Mouse (Mus musculus): ENCODE results near the gene 2210016F16Rik. TPM values are rescaled to one million over a fixed set of nuclear protein-coding genes. Genes with fewer than 3 reads are reported as not detected.
"Not testable (repeated sequence)": the region's sequence is repeated elsewhere in the genome, so short reads cannot be mapped to it uniquely, and the experiment has no call there.

The 2210016F16Rik gene
- 33.2 and 35.7 TPM in 2 replicates for polyA plus RNA-seq (2015; fragmentation: Nextera tagmentation; extraction: Ambion mirVana)

DNA sequence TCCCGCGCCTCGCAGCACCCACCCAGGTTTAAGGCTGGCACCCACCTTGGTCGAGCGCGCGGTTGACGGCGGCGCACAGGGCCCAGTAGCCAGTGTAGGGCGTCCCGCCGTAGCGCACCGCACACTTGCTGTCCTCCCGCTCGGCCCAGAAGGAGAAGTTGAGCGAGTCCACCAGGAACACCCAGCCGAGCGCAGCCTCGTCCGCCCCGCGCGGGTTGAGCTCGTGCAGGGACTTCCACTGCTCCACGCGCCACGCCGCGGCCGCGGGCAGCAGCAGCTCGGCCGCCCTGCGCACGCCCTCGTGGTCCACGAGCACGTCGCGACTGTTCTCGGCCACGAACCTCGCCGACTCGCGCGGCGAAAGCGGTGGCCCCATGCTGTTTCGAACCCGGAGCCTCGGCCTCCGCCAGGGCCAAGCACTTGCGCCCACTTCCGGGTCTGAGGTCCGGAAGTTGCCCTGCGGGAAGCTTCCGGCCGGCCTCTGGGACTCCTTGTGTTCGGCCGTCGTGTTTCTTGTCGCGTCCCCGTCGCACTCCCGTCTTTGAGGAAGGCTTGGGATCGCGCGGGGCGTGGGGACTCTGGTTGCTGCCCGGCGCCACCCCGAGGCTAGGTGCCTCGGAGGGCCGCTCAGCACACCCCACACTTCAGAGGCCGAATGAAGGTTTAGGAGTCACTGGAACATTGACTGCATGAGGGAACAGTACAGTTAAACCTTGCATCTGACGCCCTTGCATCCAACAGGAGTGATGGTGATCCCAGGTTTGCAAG, at the start of gene 2210016F16Rik:
2210016F16Rik (minus strand) TSS at position 447 of the 768 bp plus-strand sequence.
- 2% methylated on average over 79 of the region's 80 CpGs for WGBS
- ATAC-seq (ENCODE audit: borderline replicate concordance, extremely low read depth, low FRiP score, low TSS enrichment), result peak; percentile 72
- Histone ChIP-seq H3K27ac (peak within 1 kb of the TSS; percentile 59), H3K4me2 (peak within 1 kb of the TSS; percentile 95), H3K9me3 (peaks cover 6% of the 10 kb centered on the region; the same call in 1 of the 2 replicates), H3K4me3 (peak within 1 kb of the TSS; percentile 88), H3K4me1 (peaks cover 11% of the 10 kb centered on the region), H3K36me3 (peaks cover 30% of the 10 kb centered on the region), H3K27me3 (no peaks in the 10 kb centered on the region), H3K9ac (peak within 1 kb of the TSS; percentile 83)

DNA sequence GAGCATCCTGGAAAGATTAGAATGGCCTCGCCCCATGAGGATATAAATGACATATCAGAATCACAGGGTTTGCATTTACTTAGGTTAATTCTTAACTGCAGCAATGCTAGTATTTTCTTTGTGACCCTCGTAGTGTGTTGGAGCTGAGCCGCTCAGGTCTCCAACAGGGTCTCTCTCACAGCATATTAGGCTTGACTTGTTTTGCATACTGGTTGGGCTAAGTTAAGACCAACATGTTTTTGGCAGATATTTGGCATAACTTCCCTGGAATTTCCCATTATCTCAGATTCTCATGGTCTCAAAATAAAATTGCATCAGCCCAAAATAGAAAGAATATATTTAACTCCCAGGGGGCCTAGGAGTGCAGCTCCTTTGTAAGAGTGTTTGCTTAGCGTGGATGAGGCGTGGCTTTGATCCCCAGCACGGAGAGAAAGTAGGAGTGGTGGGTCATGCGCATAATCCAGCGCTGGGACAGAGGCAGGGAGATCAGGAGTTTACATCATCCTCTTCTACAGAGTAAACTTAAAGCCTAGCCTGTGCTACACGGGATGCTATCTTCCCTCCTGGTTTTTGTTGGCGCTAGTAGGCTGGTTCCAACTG, 38.1 kb upstream of the 2210016F16Rik start:
- H3K9ac ChIP-seq, result no peak overlapping the region
- no peak overlapping the region for H3K4me2 ChIP-seq
- H3K36me3 ChIP-seq, result no peaks in the 10 kb centered on the region
- H3K27me3 ChIP-seq, result no peaks in the 10 kb centered on the region
- ATAC-seq (ENCODE audit: borderline replicate concordance, extremely low read depth, low FRiP score, low TSS enrichment), result peak; percentile 79
- no peaks in the 10 kb centered on the region for H3K9me3 ChIP-seq
- 25% methylated on average over 10 of the region's 10 CpGs for WGBS
- no peak overlapping the region for H3K4me3 ChIP-seq
- peak overlapping the region; percentile 70 for H3K27ac ChIP-seq
- H3K4me1 ChIP-seq, result peaks cover 11% of the 10 kb centered on the region

DNA sequence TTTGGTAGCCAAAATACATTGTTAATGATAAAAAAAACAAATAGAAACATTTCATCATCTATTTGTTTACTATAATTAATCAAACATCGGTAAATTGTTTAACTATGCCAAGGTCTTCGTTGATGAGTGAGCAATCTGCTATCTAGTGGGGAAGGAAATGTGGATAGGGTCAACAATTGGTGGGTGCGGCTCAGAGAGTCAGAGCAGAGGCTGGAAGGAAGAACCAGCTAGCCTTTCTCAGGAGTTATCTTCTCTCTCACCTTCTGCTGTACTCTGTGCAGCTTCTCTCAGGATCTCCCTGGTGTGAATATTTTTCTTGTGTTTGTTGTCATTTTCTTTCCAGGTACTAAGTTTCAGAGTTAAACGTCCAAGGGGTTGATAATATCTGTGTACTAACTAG, 37.2 kb upstream of the 2210016F16Rik start:
- Histone ChIP-seq H3K36me3 (no peaks in the 10 kb centered on the region), H3K27ac (no peak overlapping the region), H3K9ac (no peak overlapping the region), H3K4me2 (no peak overlapping the region), H3K9me3 (no peaks in the 10 kb centered on the region), H3K4me1 (peaks cover 11% of the 10 kb centered on the region), H3K4me3 (no peak overlapping the region), H3K27me3 (no peaks in the 10 kb centered on the region)
- ATAC-seq (ENCODE audit: borderline replicate concordance, extremely low read depth, low FRiP score, low TSS enrichment), result no peak
- 50% methylated on average over 4 of the region's 4 CpGs for WGBS

DNA sequence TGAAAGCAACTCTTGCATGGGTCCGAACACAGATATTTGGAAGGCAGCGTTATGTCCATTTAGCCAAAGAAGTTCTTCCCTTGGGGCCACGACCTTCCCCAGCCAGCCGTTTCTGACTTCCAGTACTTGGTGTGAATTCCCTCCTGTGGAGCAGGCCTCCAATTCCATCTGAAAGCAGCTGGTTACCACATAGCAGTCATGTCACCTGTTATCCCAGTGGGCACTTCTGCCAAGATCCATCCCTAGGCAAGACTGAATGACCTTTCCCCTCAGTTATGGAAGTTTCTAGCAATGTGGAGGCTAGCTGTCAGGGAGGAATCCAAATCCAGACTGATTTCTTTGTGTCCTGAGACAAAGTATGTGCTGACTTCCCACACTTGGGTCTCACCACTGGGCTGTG, 36.0 kb upstream of the 2210016F16Rik start:
- 78% methylated on average over 4 of the region's 4 CpGs for WGBS
- Histone ChIP-seq H3K9me3 (no peaks in the 10 kb centered on the region), H3K27ac (no peak overlapping the region), H3K36me3 (no peaks in the 10 kb centered on the region), H3K27me3 (no peaks in the 10 kb centered on the region), H3K4me3 (no peak overlapping the region), H3K4me1 (peaks cover 11% of the 10 kb centered on the region), H3K9ac (no peak overlapping the region), H3K4me2 (no peak overlapping the region)
- no peak for ATAC-seq (ENCODE audit: borderline replicate concordance, extremely low read depth, low FRiP score, low TSS enrichment)

DNA sequence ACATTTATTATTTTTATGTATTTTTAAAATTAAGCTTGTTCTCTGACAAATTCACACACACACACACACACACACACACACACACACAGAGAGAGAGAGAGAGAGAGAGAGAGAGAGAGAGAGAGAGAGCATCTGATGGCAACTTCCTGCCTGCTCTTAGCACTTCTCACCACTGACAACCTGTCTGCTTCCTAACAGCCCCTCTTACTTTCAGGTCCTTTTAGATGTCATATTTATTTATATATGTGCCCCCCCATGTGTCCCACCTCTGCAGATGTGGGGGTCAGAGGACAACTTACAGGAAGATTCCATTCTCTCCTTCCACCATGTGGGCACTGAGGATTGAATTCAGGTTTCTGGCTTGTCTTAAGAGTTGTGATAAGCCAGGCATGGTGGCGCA, 34.2 kb upstream of the 2210016F16Rik start:
- Histone ChIP-seq H3K4me3 (no peak overlapping the region), H3K9ac (no peak overlapping the region), H3K4me1 (peaks cover 11% of the 10 kb centered on the region), H3K27ac (no peak overlapping the region), H3K36me3 (no peaks in the 10 kb centered on the region), H3K4me2 (no peak overlapping the region), H3K27me3 (no peaks in the 10 kb centered on the region), H3K9me3 (no peaks in the 10 kb centered on the region)
- 97% methylated on average over 1 of the region's 1 CpGs for WGBS
- no peak for ATAC-seq (ENCODE audit: borderline replicate concordance, extremely low read depth, low FRiP score, low TSS enrichment)

DNA sequence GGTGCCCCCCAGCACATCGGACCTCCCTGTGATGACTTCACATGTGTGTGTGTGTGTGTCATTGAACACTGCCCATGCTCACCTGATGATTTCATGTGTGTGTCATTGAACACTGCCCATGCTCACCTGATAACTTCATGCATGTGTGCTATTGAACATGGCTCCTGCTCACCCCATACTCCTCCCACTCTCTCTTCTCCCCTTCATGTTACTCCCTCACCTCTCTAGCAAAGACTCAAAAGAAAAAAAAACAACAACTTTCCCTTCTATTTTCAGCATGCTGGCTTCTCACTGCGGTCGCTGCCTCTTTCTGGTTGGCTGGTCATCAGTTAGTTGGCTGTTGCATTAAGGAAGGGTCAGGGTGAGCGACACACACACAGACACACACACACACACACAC, 33.6 kb upstream of the 2210016F16Rik start:
- H3K4me1 ChIP-seq, result peaks cover 10% of the 10 kb centered on the region
- H3K27ac ChIP-seq, result no peak overlapping the region
- H3K9me3 ChIP-seq, result no peaks in the 10 kb centered on the region
- H3K36me3 ChIP-seq, result no peaks in the 10 kb centered on the region
- H3K4me2 ChIP-seq, result no peak overlapping the region
- no peak overlapping the region for H3K9ac ChIP-seq
- no peaks in the 10 kb centered on the region for H3K27me3 ChIP-seq
- no peak overlapping the region for H3K4me3 ChIP-seq
- WGBS, result 81% methylated on average over 4 of the region's 4 CpGs
- no peak for ATAC-seq (ENCODE audit: borderline replicate concordance, extremely low read depth, low FRiP score, low TSS enrichment)

DNA sequence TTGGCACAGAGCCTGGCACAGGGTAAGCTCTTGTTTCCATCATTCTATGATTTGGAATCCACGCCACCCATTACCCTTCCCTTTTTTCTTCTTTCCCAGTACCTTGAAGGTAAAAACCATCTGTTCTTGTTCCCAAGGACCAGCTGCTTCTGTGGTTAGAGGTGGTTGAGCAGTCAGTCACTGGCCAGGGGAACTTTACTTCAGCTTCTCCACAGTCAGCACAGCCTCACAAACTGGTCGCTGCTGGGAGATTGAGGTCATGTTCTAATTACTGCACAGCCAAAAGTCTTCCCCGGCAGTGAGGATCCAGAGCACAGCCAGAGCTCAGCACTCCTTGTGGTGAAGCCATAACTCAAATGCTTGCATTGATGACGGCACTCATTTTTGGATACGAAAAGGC, 30.8 kb upstream of the 2210016F16Rik start:
- H3K4me3 ChIP-seq, result no peak overlapping the region
- H3K9ac ChIP-seq, result no peak overlapping the region
- peaks cover 16% of the 10 kb centered on the region for H3K36me3 ChIP-seq
- H3K4me1 ChIP-seq, result no peaks in the 10 kb centered on the region
- ATAC-seq (ENCODE audit: borderline replicate concordance, extremely low read depth, low FRiP score, low TSS enrichment), result no peak
- no peaks in the 10 kb centered on the region for H3K9me3 ChIP-seq
- no peak overlapping the region for H3K27ac ChIP-seq
- no peaks in the 10 kb centered on the region for H3K27me3 ChIP-seq
- H3K4me2 ChIP-seq, result no peak overlapping the region
- WGBS, result 73% methylated on average over 5 of the region's 5 CpGs

DNA sequence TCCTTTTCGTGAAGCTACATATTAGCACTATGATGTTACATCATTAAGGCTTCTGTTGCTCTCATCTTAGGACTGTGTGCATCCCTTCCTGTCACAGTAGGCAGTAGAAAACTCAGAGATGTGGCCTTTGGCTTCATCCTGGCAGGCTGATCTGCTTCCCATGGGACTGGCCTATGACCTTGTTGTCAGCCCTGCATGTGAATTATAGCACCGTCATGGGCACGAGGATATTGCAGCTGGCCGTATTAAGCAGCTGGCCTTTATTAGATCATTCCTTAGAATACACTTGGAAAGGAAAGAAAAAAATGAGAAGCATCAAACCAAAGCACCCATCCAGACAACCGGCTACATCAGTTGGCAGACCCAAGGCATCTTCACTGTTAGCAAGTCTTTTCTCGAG, 30.3 kb upstream of the 2210016F16Rik start:
- H3K36me3 ChIP-seq, result peaks cover 16% of the 10 kb centered on the region
- no peaks in the 10 kb centered on the region for H3K4me1 ChIP-seq
- WGBS, result 68% methylated on average over 6 of the region's 6 CpGs
- no peak overlapping the region for H3K27ac ChIP-seq
- no peak overlapping the region for H3K4me3 ChIP-seq
- no peak overlapping the region for H3K4me2 ChIP-seq
- no peaks in the 10 kb centered on the region for H3K27me3 ChIP-seq
- no peak overlapping the region for H3K9ac ChIP-seq
- no peak for ATAC-seq (ENCODE audit: borderline replicate concordance, extremely low read depth, low FRiP score, low TSS enrichment)
- H3K9me3 ChIP-seq, result no peaks in the 10 kb centered on the region

DNA sequence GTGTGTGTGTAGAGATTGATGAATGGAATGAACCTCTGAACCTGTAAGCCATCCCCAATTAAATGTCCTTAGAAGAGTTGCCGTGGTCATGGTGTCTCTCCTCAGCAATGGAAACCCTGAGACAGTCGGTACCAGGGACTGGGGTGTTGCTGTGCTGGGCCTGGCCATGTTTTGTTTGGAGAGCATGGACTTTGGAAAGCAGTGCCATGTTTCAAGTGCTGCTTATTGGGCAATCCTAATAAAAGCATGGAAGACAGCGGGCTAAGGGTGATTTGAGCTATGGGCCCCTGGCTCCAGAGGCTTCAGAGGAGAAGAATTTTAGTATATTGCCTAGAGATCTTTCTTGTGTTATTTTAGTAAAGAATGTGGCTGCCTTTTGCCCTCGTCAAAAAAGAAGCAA, 26.0 kb upstream of the 2210016F16Rik start:
- Histone ChIP-seq H3K9ac (no peak overlapping the region), H3K4me1 (no peaks in the 10 kb centered on the region), H3K27ac (no peak overlapping the region), H3K4me2 (no peak overlapping the region), H3K9me3 (no peaks in the 10 kb centered on the region), H3K4me3 (no peak overlapping the region), H3K36me3 (peaks cover 16% of the 10 kb centered on the region), H3K27me3 (no peaks in the 10 kb centered on the region)
- 92% methylated on average over 4 of the region's 4 CpGs for WGBS
- no peak for ATAC-seq (ENCODE audit: borderline replicate concordance, extremely low read depth, low FRiP score, low TSS enrichment)

DNA sequence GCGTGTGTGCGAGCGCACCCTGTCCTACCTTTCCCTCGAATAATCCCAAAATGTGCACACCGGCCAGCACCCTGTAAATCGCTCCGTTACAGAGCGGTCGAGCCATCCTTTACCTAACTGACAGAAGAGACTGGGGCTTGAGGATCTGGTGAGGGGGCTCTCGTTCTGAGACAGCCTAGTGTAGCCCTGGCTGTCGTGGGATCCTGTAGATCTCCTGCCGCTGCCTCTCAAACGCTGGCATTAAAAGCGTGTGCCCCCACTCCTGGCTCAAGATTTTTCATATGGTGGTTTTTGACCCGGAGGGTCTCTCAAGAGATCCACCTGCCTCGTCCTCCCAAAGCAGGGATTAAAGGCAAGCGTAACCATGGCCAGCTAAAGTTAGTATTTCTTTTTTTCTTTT, 18.2 kb upstream of the 2210016F16Rik start, which contains the start of gene Hnrnpk:
Hnrnpk (minus strand) TSS at position 101 of the 400 bp plus-strand sequence.
- Histone ChIP-seq H3K9ac (peak within 1 kb of the TSS; percentile 100), H3K4me2 (peak within 1 kb of the TSS; percentile 54), H3K4me3 (peak within 1 kb of the TSS; percentile 84), H3K4me1 (peaks cover 17% of the 10 kb centered on the region; the same call in 1 of the 2 replicates), H3K27ac (peak within 1 kb of the TSS; percentile 99)
- not testable (repeated sequence) for ATAC-seq (ENCODE audit: borderline replicate concordance, extremely low read depth, low FRiP score, low TSS enrichment); H3K27me3 ChIP-seq; H3K9me3 ChIP-seq; H3K36me3 ChIP-seq
- WGBS, result 5% methylated on average over 16 of the region's 17 CpGs

DNA sequence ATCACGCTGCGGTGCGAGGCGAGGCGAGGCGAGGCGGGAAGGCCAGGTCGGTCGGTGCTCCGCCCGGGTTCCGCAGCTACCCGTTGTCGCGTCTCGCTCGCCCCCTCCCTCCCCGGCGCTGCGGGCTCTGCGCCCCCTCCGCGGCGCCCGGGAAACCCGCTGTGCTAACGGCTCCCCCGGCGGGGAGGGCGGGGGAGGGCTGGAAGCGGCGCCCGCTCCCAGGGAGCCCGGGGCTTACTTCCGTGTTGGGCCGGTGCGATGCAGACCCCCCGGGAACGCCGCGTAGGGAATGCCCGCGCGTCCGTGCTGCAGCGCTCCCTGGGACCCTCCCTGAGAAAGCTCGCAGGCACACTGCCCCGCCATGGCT, 17.7 kb upstream of the 2210016F16Rik start:
- Histone ChIP-seq H3K27me3 (no peaks in the 10 kb centered on the region), H3K4me3 (peak overlapping the region; percentile 84), H3K4me2 (peak overlapping the region; percentile 54), H3K4me1 (peaks cover 17% of the 10 kb centered on the region; the same call in 1 of the 2 replicates), H3K36me3 (peaks cover 8% of the 10 kb centered on the region), H3K9ac (peak overlapping the region; percentile 87), H3K27ac (peak overlapping the region; percentile 99), H3K9me3 (no peaks in the 10 kb centered on the region)
- peak; percentile 77 for ATAC-seq (ENCODE audit: borderline replicate concordance, extremely low read depth, low FRiP score, low TSS enrichment)
- under 1% methylated on average over 42 of the region's 48 CpGs for WGBS

Measured in lung, embryonic 15.5 days (tissue).